Mouse (Mus musculus): ENCODE measurements around the gene Palmd. TPM values are rescaled to one million over a fixed set of nuclear protein-coding genes. Genes with fewer than 3 reads are reported as not detected.

Palmd gene
- polyA plus RNA-seq (2014; fragmentation: Nextera tagmentation; extraction: Ambion mirVana) = 4.6 and 4.8 TPM in 2 replicates

DNA sequence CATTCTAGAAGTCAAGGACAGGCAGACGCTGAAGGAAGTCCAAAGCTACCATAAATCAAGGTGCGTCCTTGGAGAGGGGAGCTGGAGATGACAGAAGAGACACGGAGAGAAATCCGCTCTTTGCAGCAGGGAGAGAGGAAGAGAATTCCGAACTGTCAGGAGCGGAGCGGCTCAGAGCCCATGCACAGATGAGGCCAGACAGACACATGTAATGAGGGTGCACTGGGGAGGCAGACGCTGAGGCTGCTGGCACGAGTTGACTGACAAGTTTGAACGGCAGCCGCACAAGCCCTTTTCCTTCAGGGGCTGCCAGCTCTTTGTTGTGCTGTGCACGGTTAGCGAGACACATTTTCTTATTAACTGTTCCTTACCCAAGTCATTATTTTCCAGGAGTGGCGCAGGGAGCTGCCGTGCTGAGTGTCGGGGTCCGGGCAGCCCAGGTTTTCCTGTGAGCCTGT lies at the start of gene Palmd:
Gene Palmd, minus strand, starts transcription at position 448 of the 458 bp plus-strand sequence.
- Histone ChIP-seq H3K4me2 (peak within 1 kb of the TSS; percentile 57), H3K4me3 (ENCODE audit: low read depth, low read length) (peak within 1 kb of the TSS; percentile 29), H3K4me1 (replicated peaks; ENCODE audit: control insufficient read depth, insufficient read depth, low read length) (no peaks in the 10 kb centered on the region), H3K9me3 (ENCODE audit: control insufficient read depth, low read length) (no peaks in the 10 kb centered on the region), H3K9ac (ENCODE audit: low read depth, low read length) (no peak within 1 kb of the TSS), H3K27ac (ENCODE audit: low read depth, low read length) (no peak within 1 kb of the TSS), H3K27me3 (replicated peaks; ENCODE audit: control insufficient read depth, insufficient read depth, low read length) (no peaks in the 10 kb centered on the region), H3K36me3 (ENCODE audit: control insufficient read depth, insufficient read depth, low read length) (no peaks in the 10 kb centered on the region)
- DNase-seq (ENCODE audit: low spot score) = peak; percentile 51
- ATAC-seq (replicated peaks; ENCODE audit: low FRiP score) = peak; percentile 44
- 27% methylated on average over 17 of the region's 17 CpGs for WGBS

DNA sequence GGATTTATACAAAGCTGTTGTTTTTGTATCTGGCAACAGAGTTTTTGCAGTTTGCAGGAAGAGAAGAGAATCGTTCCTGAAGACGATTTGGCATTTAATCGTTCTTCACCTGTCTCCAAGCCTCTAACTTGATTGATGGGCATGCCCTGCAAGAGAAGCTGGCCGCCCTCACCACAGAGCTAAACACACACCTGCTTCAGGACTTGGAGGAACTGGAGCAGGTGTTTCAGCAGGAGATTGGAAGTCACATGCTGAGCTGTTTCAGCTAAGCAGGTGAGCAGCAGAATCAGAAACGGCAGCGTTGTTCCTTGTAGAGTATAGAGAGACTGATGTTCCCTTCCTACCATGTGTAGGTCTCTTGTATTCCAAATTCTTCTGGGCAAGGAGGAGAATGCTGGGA lies 41.4 kb upstream of the Palmd start:
- DNase-seq (ENCODE audit: low spot score) (no peak), ATAC-seq (replicated peaks; ENCODE audit: low FRiP score) (no peak)
- Histone ChIP-seq H3K4me2 (no peak overlapping the region), H3K27me3 (replicated peaks; ENCODE audit: control insufficient read depth, insufficient read depth, low read length) (no peaks in the 10 kb centered on the region), H3K36me3 (ENCODE audit: control insufficient read depth, insufficient read depth, low read length) (no peaks in the 10 kb centered on the region), H3K4me1 (replicated peaks; ENCODE audit: control insufficient read depth, insufficient read depth, low read length) (no peaks in the 10 kb centered on the region), H3K9ac (ENCODE audit: low read depth, low read length) (no peak overlapping the region), H3K27ac (ENCODE audit: low read depth, low read length) (no peak overlapping the region), H3K4me3 (ENCODE audit: low read depth, low read length) (no peak overlapping the region), H3K9me3 (ENCODE audit: control insufficient read depth, low read length) (no peaks in the 10 kb centered on the region)
- 73% methylated on average over 6 of the region's 6 CpGs for WGBS

DNA sequence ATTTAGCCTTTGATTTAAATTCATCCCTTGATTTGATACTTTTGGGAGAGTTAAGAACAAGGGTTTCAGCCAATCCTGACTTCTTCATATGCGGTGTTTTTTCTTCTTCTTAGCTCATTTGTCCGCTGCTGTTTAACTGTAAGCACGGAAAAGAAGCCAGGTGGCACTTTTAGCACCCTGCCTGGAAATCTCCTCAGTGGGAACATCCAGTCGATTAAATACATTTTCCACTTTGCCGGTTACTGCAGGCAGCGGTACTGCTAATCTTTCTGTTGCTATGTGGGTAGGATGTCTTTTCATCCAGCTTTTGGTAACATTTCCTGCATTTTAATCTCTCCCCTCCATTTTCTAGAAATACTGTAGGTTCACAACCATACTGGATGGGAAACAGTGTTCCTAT lies 38.6 kb upstream of the Palmd start:
- 90% methylated on average over 6 of the region's 6 CpGs for WGBS
- ATAC-seq (replicated peaks; ENCODE audit: low FRiP score) = no peak

DNA sequence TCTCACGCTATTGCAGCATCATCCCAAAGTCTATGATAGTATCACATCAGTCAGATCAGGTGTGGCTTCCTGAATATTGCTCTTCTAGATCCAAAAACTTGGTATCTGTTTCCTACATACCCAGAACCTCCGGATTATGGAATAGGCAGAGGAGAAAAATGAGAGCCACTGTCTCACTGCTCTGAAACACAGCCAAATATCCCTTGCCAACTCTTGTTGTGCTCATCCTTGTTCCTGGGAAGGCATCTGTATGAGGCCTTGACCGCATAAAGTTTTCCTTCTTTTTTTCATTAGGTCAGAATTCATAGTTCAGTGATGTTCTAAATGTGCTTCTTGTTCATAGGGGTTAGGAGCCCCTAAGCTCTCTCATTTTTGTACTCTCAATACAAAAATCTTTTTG lies 37.8 kb upstream of the Palmd start:
- Histone ChIP-seq H3K4me2 (no peak overlapping the region), H3K4me3 (ENCODE audit: low read depth, low read length) (no peak overlapping the region), H3K27ac (ENCODE audit: low read depth, low read length) (no peak overlapping the region), H3K27me3 (replicated peaks; ENCODE audit: control insufficient read depth, insufficient read depth, low read length) (no peaks in the 10 kb centered on the region), H3K4me1 (replicated peaks; ENCODE audit: control insufficient read depth, insufficient read depth, low read length) (no peaks in the 10 kb centered on the region), H3K9me3 (ENCODE audit: control insufficient read depth, low read length) (no peaks in the 10 kb centered on the region), H3K9ac (ENCODE audit: low read depth, low read length) (no peak overlapping the region), H3K36me3 (ENCODE audit: control insufficient read depth, insufficient read depth, low read length) (no peaks in the 10 kb centered on the region)
- WGBS = 74% methylated on average over 3 of the region's 3 CpGs
- ATAC-seq (replicated peaks; ENCODE audit: low FRiP score) (no peak), DNase-seq (ENCODE audit: low spot score) (no peak)

More for the DNA sequence above, 38.6 kb upstream of the Palmd start:
- DNase-seq (ENCODE audit: low spot score) = no peak
- H3K27ac ChIP-seq (ENCODE audit: low read depth, low read length) = no peak overlapping the region
- H3K9me3 ChIP-seq (ENCODE audit: control insufficient read depth, low read length) = no peaks in the 10 kb centered on the region
- no peaks in the 10 kb centered on the region for H3K27me3 ChIP-seq (replicated peaks; ENCODE audit: control insufficient read depth, insufficient read depth, low read length)
- no peak overlapping the region for H3K4me3 ChIP-seq (ENCODE audit: low read depth, low read length)
- no peaks in the 10 kb centered on the region for H3K4me1 ChIP-seq (replicated peaks; ENCODE audit: control insufficient read depth, insufficient read depth, low read length)
- no peaks in the 10 kb centered on the region for H3K36me3 ChIP-seq (ENCODE audit: control insufficient read depth, insufficient read depth, low read length)
- no peak overlapping the region for H3K9ac ChIP-seq (ENCODE audit: low read depth, low read length)
- H3K4me2 ChIP-seq = no peak overlapping the region

DNA sequence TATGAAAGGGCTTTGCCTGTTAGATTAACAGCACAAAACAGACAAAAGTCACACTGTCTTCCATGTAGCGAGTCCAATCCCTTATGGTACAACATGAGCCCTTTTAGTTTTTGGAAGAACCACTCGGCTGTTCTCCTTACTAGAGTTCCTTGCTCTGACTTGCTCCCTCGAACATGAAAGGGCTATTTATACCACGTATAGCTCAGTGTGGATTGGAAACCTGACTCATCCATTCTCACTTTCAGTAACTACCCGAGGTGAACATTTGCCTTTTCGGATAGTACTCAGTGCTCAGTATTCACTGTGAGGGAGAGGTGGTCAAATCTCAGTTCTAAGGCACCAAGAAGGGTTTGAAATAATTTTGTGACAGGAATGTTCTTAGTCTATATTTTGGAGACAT lies 34.6 kb upstream of the Palmd start:
- no peak overlapping the region for H3K4me3 ChIP-seq (ENCODE audit: low read depth, low read length)
- no peaks in the 10 kb centered on the region for H3K4me1 ChIP-seq (replicated peaks; ENCODE audit: control insufficient read depth, insufficient read depth, low read length)
- no peaks in the 10 kb centered on the region for H3K9me3 ChIP-seq (ENCODE audit: control insufficient read depth, low read length)
- H3K27me3 ChIP-seq (replicated peaks; ENCODE audit: control insufficient read depth, insufficient read depth, low read length) = no peaks in the 10 kb centered on the region
- H3K9ac ChIP-seq (ENCODE audit: low read depth, low read length) = no peak overlapping the region
- no peak for ATAC-seq (replicated peaks; ENCODE audit: low FRiP score)
- 69% methylated on average over 6 of the region's 6 CpGs for WGBS
- DNase-seq (ENCODE audit: low spot score) = no peak
- H3K4me2 ChIP-seq = no peak overlapping the region
- H3K27ac ChIP-seq (ENCODE audit: low read depth, low read length) = no peak overlapping the region
- H3K36me3 ChIP-seq (ENCODE audit: control insufficient read depth, insufficient read depth, low read length) = no peaks in the 10 kb centered on the region

DNA sequence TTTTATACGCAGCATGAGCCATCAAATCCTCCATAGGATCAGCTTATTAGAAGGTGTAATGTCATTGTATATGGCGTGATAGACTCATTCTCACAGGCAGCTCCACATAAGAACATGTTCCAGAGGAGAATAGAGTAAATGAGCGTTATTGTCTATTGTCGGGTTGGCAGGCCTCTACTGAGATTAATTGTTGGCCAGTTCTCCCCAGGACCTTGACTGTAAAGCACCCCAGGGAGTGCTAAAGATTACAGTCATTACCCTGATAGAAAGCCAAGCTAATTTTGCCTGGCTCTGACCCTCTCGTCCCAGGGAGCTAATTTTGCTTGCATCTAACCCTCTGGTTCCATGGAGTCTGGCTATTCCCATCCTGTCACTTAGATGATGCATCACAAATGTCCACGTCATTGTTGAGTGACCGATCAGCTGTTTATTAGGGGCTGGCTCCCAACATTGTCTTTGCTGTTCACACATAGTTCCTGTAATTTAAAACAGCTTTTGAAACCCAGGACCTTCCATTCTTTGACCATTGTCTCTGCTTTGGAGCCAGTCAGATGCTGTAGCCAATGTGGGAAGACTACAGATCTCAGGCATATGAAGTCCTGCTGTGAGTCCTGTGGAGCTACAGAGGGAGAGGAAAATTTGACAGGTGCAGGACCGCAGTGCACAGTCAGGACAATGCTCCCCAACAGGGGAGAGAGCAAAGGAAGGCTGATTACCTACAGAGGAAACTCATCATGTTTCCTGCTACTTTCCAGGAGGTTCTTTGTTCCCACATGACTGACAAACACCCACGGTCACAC lies 33.1 kb upstream of the Palmd start:
- H3K4me2 ChIP-seq = no peak overlapping the region

DNA sequence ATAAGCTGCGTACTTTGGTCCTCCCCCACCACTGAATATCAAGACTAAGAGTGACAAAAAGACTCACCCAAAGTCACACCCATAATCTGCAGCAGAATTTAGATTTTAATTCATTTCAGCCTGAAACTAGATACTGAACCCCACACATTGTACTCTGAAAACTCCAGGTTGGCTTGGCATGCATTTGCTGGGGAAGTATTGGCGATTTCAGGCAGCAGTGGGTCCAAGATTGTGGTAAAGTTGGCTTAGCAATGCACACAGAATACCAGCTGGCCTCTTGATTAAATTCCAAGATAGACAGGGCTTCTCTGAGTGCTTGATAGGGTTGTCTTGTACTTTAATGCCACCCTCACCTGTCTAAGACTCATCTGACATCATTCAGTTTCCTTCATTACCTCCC lies 24.2 kb upstream of the Palmd start:
- whole genome bisulfite sequencing = 72% methylated on average over 2 of the region's 2 CpGs

More for the DNA sequence above, 33.1 kb upstream of the Palmd start:
- ATAC-seq (replicated peaks; ENCODE audit: low FRiP score) (no peak), DNase-seq (ENCODE audit: low spot score) (no peak)
- Histone ChIP-seq H3K9me3 (ENCODE audit: control insufficient read depth, low read length) (no peaks in the 10 kb centered on the region), H3K4me3 (ENCODE audit: low read depth, low read length) (no peak overlapping the region), H3K4me1 (replicated peaks; ENCODE audit: control insufficient read depth, insufficient read depth, low read length) (no peaks in the 10 kb centered on the region), H3K36me3 (ENCODE audit: control insufficient read depth, insufficient read depth, low read length) (no peaks in the 10 kb centered on the region), H3K27me3 (replicated peaks; ENCODE audit: control insufficient read depth, insufficient read depth, low read length) (no peaks in the 10 kb centered on the region), H3K9ac (ENCODE audit: low read depth, low read length) (no peak overlapping the region), H3K27ac (ENCODE audit: low read depth, low read length) (no peak overlapping the region)
- 65% methylated on average over 9 of the region's 9 CpGs for WGBS

DNA sequence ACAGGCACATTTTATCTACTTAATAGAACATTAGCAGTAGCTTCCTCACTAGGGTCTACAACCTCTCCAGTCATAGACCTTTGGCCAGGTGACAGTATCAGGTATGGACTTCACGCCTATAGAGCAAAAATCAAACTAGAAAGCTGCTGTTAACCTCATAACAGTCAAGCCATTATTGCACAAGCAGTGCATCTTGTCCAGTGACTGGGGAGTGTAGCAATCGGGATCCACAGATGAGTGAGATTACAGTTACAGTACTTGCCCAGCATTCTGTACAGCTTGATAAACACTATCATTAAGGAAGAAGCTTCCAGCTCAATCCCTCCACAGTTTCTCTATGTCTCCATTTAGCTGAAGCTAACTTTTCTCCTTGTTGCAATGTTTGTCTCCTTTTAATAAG lies 22.4 kb upstream of the Palmd start:
- whole genome bisulfite sequencing = 68% methylated on average over 2 of the region's 2 CpGs
- H3K36me3 ChIP-seq (ENCODE audit: control insufficient read depth, insufficient read depth, low read length) = no peaks in the 10 kb centered on the region
- no peak overlapping the region for H3K9ac ChIP-seq (ENCODE audit: low read depth, low read length)
- H3K4me3 ChIP-seq (ENCODE audit: low read depth, low read length) = no peak overlapping the region
- no peak for DNase-seq (ENCODE audit: low spot score)
- no peaks in the 10 kb centered on the region for H3K27me3 ChIP-seq (replicated peaks; ENCODE audit: control insufficient read depth, insufficient read depth, low read length)
- no peaks in the 10 kb centered on the region for H3K4me1 ChIP-seq (replicated peaks; ENCODE audit: control insufficient read depth, insufficient read depth, low read length)
- H3K4me2 ChIP-seq = no peak overlapping the region
- H3K9me3 ChIP-seq (ENCODE audit: control insufficient read depth, low read length) = no peaks in the 10 kb centered on the region
- ATAC-seq (replicated peaks; ENCODE audit: low FRiP score) = no peak
- H3K27ac ChIP-seq (ENCODE audit: low read depth, low read length) = no peak overlapping the region

More for the DNA sequence above, 24.2 kb upstream of the Palmd start:
- no peak overlapping the region for H3K4me3 ChIP-seq (ENCODE audit: low read depth, low read length)
- no peaks in the 10 kb centered on the region for H3K9me3 ChIP-seq (ENCODE audit: control insufficient read depth, low read length)
- H3K4me2 ChIP-seq = no peak overlapping the region
- H3K27ac ChIP-seq (ENCODE audit: low read depth, low read length) = no peak overlapping the region
- DNase-seq (ENCODE audit: low spot score) = no peak
- ATAC-seq (replicated peaks; ENCODE audit: low FRiP score) = no peak
- H3K27me3 ChIP-seq (replicated peaks; ENCODE audit: control insufficient read depth, insufficient read depth, low read length) = no peaks in the 10 kb centered on the region
- no peaks in the 10 kb centered on the region for H3K4me1 ChIP-seq (replicated peaks; ENCODE audit: control insufficient read depth, insufficient read depth, low read length)
- no peaks in the 10 kb centered on the region for H3K36me3 ChIP-seq (ENCODE audit: control insufficient read depth, insufficient read depth, low read length)
- no peak overlapping the region for H3K9ac ChIP-seq (ENCODE audit: low read depth, low read length)

DNA sequence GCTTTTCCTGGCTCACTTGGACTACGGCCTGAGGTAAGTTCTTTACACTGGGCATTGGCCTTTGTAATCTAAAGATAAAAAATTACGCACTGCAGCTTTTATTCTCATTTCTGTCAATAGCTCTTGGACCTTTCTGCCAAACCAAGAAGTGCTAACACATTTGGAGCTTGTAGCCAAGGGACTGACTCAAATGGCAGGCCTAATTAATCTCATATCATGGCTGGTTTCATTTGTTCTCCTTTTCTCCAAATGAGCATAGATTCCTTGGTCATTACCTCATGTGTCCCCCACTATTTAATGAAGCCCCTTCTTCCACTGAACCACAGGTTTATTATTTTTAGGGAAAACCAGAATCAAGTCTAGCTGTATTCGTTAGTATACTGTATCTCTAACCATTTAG lies 19.4 kb upstream of the Palmd start:
- H3K4me1 ChIP-seq (replicated peaks; ENCODE audit: control insufficient read depth, insufficient read depth, low read length) = no peaks in the 10 kb centered on the region
- ATAC-seq (replicated peaks; ENCODE audit: low FRiP score) = no peak

More for the DNA sequence above, 19.4 kb upstream of the Palmd start:
- DNase-seq (ENCODE audit: low spot score) = no peak
- Histone ChIP-seq H3K4me2 (no peak overlapping the region), H3K4me3 (ENCODE audit: low read depth, low read length) (no peak overlapping the region), H3K9ac (ENCODE audit: low read depth, low read length) (no peak overlapping the region), H3K36me3 (ENCODE audit: control insufficient read depth, insufficient read depth, low read length) (no peaks in the 10 kb centered on the region), H3K27me3 (replicated peaks; ENCODE audit: control insufficient read depth, insufficient read depth, low read length) (no peaks in the 10 kb centered on the region), H3K9me3 (ENCODE audit: control insufficient read depth, low read length) (no peaks in the 10 kb centered on the region), H3K27ac (ENCODE audit: low read depth, low read length) (no peak overlapping the region)
- WGBS = 77% methylated on average over 3 of the region's 3 CpGs
